Mouse (Mus musculus) left cerebral cortex, postnatal 4 days (tissue): ENCODE results near the gene Ppp1r16b. TPM values are rescaled to one million over a fixed set of nuclear protein-coding genes. Genes with fewer than 3 reads are reported as not detected.

ENCODE experiments used
- DNase-seq: peaks from one replicate; pipeline ENCODE4 v3.0.0-alpha.2; 2022
- intact Hi-C: fragments of 180-260 bp; cut with DNase I; formaldehyde crosslinking; loops from one replicate; pipeline ENCODE4 v1.15.1; 2025
- total RNA-seq, 2 experiments: library from RNA; stranded (reverse); gene quantifications; 2 replicates each; pipeline ENCODE4 v1.2.3; 2021

The Ppp1r16b gene
- total RNA-seq, 2 experiments from 2014 or later = 50.2 to 51.0 TPM

- intact Hi-C loops = loop anchor here (5.0 kb wide), 1 partner anchor 80 kb away; no protein-coding TSS in a partner anchor
- DNase-seq = peak; percentile 55
These were observed 1.9 kb downstream of the Ppp1r16b start for GRCm38 (mm10) chr2:158667022-158667670.

GRCm38 (mm10) chr2:158667671-158668432 is 2.7 kb downstream of the Ppp1r16b start:
- DNase-seq = peak; percentile 27
- intact Hi-C loops = loop anchor here (5.0 kb wide), 1 partner anchor 79 kb away; no protein-coding TSS in a partner anchor

GRCm38 (mm10) chr2:158668433-158669010 is 3.3 kb downstream of the Ppp1r16b start:
- intact Hi-C loops = loop anchor here (5.0 kb wide), 1 partner anchor 79 kb away; no protein-coding TSS in a partner anchor
- no peak for DNase-seq

- intact Hi-C loops = loop anchor here (5.0 kb wide), 1 partner anchor 78 kb away; no protein-coding TSS in a partner anchor
- DNase-seq = no peak
These were observed 4.3 kb downstream of the Ppp1r16b start for GRCm38 (mm10) chr2:158669199-158670195.

- intact Hi-C loops = no loop called here
These were observed 5.4 kb downstream of the Ppp1r16b start for GRCm38 (mm10) chr2:158670571-158670970.

GRCm38 (mm10) chr2:158672829-158673228 is 7.6 kb downstream of the Ppp1r16b start:
- intact Hi-C loops = no loop called here
- DNase-seq = peak; percentile 64

More at GRCm38 (mm10) chr2:158670571-158670970, 5.4 kb downstream of the Ppp1r16b start:
- DNase-seq = no peak

- peak; percentile 80 for DNase-seq
- intact Hi-C loops = no loop called here
These were observed 8.3 kb downstream of the Ppp1r16b start for GRCm38 (mm10) chr2:158673493-158673892.

- no peak for DNase-seq
- intact Hi-C loops = no loop called here
These were observed 8.9 kb downstream of the Ppp1r16b start for GRCm38 (mm10) chr2:158674131-158674530.

- intact Hi-C loops = no loop called here
- DNase-seq = no peak
These were observed 9.6 kb downstream of the Ppp1r16b start for GRCm38 (mm10) chr2:158674759-158675158.

GRCm38 (mm10) chr2:158675161-158675560 is 10.0 kb downstream of the Ppp1r16b start:
- intact Hi-C loops = no loop called here
- DNase-seq = no peak

- DNase-seq = no peak
- intact Hi-C loops = no loop called here
These were observed 10.8 kb downstream of the Ppp1r16b start for GRCm38 (mm10) chr2:158675907-158676533.

- DNase-seq = no peak
- intact Hi-C loops = no loop called here
These were observed 12.7 kb downstream of the Ppp1r16b start for GRCm38 (mm10) chr2:158677946-158678345.

- no peak for DNase-seq
- intact Hi-C loops = no loop called here
These were observed 13.9 kb downstream of the Ppp1r16b start for GRCm38 (mm10) chr2:158679091-158679490.

- intact Hi-C loops = no loop called here
- DNase-seq = no peak
These were observed 15.2 kb downstream of the Ppp1r16b start for GRCm38 (mm10) chr2:158680357-158680889.

- no peak for DNase-seq
- intact Hi-C loops = no loop called here
These were observed 16.5 kb downstream of the Ppp1r16b start for GRCm38 (mm10) chr2:158681714-158682113.

GRCm38 (mm10) chr2:158682344-158683037 is 17.3 kb downstream of the Ppp1r16b start:
- intact Hi-C loops = no loop called here

GRCm38 (mm10) chr2:158683038-158683413 is 17.8 kb downstream of the Ppp1r16b start:
- intact Hi-C loops = no loop called here
- no peak for DNase-seq

More at GRCm38 (mm10) chr2:158682344-158683037, 17.3 kb downstream of the Ppp1r16b start:
- DNase-seq = no peak

GRCm38 (mm10) chr2:158684247-158684843 is 19.1 kb downstream of the Ppp1r16b start:
- DNase-seq = no peak

More at GRCm38 (mm10) chr2:158684247-158684843, 19.1 kb downstream of the Ppp1r16b start:
- intact Hi-C loops = no loop called here
